Mouse (Mus musculus) retina, postnatal 1 day (tissue): Measurements from ENCODE around the gene 2610507B11Rik.
A peak's percentile ranks its signal among the peaks of the same experiment; 100 is the strongest.
"Not testable (repeated sequence)": the region's sequence is repeated elsewhere in the genome, so short reads cannot be mapped to it uniquely, and the experiment has no call there.

ENCODE experiments used
- DNase-seq: peaks from one replicate; pipeline ENCODE4 v3.0.0-alpha.2; 2012

The 2610507B11Rik gene

DNA sequence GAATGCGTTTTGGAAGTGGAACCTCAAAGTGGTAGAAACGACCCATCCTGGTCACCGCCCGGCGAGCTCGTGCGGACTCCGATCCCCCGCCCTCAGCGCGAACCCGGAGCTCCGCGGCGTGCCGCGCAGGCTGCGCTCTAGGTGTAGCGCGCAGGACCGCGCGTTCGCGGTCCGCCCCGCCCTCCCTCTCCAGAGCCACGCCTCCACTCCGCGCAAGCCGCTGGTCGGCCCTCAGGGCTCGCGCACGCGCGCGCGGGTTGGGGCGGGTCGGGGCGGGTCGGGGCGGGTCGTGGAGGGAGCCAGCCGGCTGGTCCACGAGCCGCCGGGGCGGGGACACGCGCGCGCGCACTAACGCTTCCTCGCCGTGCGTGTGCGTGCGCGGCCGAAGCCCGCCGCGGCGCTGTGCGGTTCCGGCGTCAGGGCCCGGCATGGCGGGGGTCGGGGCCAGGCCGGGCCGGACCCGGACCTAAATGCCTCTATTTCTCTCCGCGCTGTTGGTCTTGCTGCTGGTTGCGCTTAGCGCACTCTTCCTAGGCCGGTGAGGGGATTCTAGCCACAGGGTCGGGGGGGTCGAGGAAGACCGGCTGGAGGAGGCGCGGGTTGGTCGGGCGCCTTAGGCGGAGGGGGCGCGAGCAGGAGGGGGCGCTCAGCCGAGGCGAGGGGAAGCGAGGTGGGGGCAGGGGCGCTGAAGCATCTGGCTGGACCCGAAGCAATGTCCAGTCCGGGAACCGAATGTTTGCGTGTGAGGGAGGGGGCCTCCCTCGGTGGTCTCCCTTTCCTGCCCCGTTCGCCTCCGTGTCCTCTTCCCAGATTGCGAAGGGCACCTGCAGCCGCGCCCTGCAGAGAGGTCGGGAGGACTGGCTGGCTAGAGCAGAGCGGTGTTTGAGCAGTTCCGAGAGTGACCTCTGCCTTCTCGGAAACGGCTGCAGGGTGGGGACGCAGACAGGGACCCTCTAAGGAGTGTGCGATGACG lies at the start of gene 2610507B11Rik:
2610507B11Rik (plus strand) TSS at position 373 of the 973 bp plus-strand sequence.
- peak; percentile 97 for DNase-seq

DNA sequence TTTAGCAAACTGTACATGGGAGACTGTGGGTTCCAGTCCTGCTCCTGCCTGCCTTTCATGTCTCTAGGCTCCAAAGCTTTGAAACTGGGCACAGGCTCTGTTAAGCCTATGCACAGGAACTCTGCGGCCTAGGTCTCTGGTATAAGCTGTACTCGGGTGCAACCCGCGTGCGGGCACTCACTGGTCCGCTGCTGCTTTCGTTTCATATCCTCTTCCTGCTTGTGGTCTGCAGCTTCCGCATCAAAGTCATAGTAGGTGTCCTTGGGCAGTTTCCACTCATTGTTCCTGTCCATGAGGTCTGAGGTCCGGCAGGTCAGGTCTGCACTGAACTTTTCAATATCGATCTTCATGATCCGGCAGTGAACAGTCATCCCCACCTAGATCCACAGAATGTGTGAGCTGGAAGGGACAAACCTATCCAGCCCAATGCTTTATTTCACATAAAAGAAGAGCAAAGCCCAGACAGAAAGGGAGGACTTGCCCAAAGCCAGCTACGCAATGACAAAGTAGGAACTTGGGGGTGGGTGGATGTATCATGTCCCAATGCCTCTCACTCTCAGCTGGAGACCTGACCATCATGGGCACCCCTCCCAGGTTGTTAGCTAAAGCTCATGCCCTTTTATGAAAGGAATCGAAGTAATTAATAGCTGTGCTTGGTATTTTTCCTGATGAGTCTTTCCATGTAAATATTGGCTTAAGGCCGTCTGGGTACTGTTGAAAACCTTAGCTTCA lies 48.3 kb upstream of the 2610507B11Rik start:
- DNase-seq, result no peak

GRCm38 (mm10) chr11:78215709-78216317 lies 45.7 kb upstream of the 2610507B11Rik start:
- no peak for DNase-seq

GRCm38 (mm10) chr11:78223586-78223985 lies 38.0 kb upstream of the 2610507B11Rik start:
- DNase-seq, result no peak

- DNase-seq, result no peak
Measured at GRCm38 (mm10) chr11:78231518-78231917, 30.0 kb upstream of the 2610507B11Rik start.

DNA sequence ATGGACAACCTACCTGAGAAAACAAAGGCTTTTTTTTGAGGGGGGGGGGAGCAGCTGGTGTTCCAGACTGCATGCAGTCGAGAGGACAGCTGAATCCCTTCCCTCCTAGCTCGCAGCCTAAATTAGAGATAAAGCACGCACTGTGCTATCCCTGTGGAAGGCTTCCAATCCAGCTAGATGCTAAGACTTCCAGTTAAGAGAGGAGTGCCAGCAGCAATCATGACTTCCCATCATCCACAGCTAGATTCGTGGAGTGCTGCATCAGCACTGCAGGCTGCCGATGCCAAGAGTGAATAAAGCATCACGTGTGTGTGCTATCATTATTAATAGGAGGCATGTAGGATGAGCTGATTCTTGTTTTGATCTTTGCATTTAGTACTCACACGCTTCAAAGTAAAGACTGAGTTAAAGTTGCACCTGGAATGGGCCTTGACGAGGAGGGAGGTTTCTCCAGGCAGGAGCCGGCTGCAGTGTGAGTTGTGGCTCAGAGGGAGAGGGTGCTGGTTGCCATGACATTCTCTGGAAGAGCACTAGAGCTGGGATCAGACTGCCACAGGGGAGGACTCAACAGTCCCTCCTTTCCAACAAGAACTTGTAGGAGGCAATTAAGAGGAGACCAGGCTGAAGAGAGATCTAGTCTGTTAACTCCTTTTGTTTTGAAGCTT lies 21.2 kb upstream of the 2610507B11Rik start:
- no peak for DNase-seq

GRCm38 (mm10) chr11:78245261-78245626 lies 16.3 kb upstream of the 2610507B11Rik start:
- no peak for DNase-seq

- peak; percentile 97 for DNase-seq
Measured at GRCm38 (mm10) chr11:78245627-78246317, 15.8 kb upstream of the 2610507B11Rik start, which contains the start of the genes Sdf2 and Supt6. Gene Sdf2 (plus strand): TSS chr11:78245746. Gene Supt6 (minus strand): TSS chr11:78245987.

- no peak for DNase-seq
Measured at GRCm38 (mm10) chr11:78246318-78247011, 15.1 kb upstream of the 2610507B11Rik start.

DNA sequence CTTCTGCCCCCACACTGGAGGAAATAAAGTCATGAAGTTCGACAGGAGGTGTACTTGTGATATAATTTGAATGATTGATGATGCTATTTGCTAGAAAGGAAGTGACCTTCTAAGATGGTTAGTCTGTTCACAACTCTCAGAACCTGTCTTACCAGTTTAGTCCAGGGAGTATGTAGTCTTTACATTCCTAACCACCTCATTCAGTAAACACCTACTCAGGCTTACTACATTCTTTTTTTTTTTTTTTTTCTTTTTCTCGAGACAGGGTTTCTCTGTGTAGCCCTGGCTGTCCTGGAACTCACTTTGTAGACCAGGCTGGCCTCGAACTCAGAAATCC lies 14.6 kb upstream of the 2610507B11Rik start:
- DNase-seq, result no peak

DNA sequence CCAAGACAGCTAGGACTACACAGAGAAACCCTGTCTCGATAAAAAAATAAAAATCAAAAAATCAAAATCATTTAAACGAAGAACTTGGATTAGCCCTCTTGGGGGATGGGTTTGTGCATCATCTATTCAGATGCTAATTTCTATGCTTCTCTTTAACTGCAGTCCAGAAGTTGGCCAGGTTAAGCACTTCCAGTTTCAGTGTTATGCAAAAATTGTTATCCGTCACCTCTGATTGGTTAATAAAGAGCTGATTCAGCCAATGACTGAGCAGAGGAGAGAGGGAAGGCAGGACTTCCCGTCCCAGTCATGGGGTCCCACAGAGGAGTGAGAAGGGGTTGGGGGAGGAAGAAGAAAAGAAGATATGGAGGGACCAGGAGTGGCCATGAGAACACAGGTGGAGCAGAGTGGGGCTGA lies 13.8 kb upstream of the 2610507B11Rik start:
- DNase-seq, result peak; percentile 17

- no peak for DNase-seq
Measured at GRCm38 (mm10) chr11:78256618-78257017, 4.9 kb upstream of the 2610507B11Rik start.

DNA sequence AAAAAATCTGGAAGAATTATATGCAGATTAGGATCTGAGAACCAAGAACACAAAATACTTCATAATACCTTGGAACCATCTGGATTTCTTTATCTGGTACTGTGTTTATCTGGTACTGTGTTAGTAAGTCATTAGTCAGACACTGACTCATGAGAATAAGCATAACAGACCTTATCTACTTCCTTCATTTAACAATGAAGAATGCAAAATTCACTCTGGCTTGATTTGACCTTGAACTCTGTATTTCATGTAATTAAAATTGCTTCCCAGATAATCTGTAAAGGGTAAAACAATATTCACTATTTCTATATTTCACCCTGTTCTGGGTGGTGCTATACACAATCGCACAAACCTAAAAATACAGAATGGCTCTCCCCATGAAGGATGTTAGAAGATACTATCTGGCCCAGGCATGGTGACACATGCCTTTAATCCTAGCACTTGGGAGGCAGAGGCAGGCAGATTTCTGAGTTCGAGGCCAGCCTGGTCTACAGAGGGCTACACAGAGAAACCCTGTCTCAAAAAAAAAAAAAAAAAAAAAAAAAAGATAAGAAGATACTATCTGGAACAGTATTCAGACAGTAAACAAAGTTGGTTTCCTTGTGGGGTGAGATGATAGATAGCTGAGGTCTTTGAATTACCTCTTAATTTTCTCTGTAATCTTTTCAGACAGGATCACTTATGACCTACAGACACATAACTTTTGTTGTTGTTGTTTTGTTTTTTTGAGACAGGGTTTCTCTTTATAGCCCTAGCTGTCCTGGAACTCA lies 878 bp upstream of the 2610507B11Rik start:
- DNase-seq, result no peak

DNA sequence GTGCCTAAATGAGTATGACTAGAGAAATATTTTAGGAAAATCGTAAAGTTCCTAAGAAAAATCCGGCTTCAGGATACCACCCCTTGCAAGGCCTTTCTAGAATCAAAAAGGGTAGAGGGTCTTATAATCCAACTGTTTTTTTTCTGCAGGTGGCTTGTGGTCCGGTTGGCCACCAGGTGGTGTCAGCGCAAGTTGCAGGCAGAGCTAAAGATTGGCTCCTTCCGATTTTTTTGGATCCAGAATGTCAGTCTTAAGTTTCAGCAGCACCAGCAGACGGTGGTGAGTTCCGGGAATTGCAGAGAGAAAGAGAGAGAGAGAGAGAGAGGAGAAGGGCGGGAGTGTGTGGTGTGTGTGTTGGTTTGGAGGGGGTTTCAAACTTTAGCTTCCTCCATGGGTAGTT lies 998 bp downstream of the 2610507B11Rik start:
- DNase-seq, result peak; percentile 77

- DNase-seq, result no peak
Measured at GRCm38 (mm10) chr11:78265571-78265970, 4.0 kb downstream of the 2610507B11Rik start.

- no peak for DNase-seq
Measured at GRCm38 (mm10) chr11:78271986-78272385, 10.4 kb downstream of the 2610507B11Rik start.

DNA sequence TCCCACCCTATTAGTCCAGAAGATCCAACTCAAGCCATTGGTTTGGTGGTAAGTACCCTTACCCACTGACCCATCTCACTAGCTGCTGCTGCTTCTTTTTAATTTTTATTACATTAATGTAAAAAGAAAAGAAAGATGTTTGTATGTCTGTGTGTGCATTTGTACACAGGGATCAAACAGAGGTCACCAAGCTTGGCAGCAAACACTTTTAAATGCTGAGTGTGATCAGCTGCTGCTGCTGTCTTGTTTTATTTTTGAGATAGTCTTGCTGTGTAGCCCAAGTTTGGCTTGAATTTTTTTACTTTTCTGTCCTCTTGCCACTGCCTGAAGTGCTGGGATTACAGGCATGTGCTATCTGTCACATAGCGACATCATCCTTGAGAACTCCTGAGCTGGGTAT lies 14.0 kb downstream of the 2610507B11Rik start:
- no peak for DNase-seq

- DNase-seq, result not testable (repeated sequence)
Measured at GRCm38 (mm10) chr11:78276169-78276568, 14.6 kb downstream of the 2610507B11Rik start.

DNA sequence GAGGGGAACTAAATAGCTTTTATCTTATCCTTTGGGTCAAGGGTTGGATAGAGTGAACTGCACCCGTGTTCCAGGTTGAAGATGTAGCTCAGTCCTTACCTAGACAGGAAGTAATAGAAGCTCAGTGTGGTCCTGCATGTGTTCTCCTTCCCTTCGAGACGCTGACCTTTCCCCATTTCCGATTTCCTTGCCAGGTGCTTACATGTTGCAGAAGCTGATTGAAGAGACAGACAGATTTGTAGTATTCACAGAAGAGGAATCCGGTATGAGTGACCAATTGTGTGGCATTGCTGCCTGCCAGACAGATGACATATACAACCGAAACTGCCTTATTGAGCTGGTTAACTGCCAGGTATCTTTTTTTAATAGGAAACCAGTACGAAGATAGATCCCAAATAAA lies 17.3 kb downstream of the 2610507B11Rik start:
- no peak for DNase-seq

DNA sequence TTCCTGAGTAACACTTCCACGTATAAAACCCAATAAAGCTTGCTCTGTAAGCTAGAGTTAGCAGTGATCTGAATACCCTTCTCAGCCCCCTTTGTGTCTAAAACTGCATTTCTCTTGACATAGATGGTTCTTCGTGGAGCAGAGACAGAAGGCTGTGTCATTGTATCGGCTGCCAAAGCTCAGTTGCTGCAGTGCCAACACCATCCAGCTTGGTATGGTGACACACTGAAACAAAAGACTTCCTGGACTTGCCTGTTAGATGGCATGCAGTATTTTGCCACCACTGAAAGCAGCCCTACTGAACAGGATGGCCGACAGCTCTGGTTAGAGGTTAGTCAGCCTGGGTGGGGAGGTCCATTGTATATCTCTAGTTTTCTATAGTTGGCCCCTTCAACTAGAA lies 18.0 kb downstream of the 2610507B11Rik start:
- DNase-seq, result no peak
